Mouse (Mus musculus) frontal cortex, adult (tissue): ENCODE measurements at regions not wholly inside any gene's neighbourhood (a gene's known extent, or its start where the extent isn't known, plus 50 kb on each side); places are given as distances from the start of the nearest gene placed in this dataset.

Source experiments
- ATAC-seq: cut with Nextera tagmentation; 2 replicates; pipeline ENCODE4 v1.9.2; 2017; ENCODE audit warnings: mild to moderate bottlenecking, moderate library complexity, mixed read lengths; ENCODE audit not compliant: low TSS enrichment

GRCm38 (mm10) chr3:19368998-19369397 lies 259.5 kb downstream of the 1700064H15Rik start:
- ATAC-seq = no peak

DNA sequence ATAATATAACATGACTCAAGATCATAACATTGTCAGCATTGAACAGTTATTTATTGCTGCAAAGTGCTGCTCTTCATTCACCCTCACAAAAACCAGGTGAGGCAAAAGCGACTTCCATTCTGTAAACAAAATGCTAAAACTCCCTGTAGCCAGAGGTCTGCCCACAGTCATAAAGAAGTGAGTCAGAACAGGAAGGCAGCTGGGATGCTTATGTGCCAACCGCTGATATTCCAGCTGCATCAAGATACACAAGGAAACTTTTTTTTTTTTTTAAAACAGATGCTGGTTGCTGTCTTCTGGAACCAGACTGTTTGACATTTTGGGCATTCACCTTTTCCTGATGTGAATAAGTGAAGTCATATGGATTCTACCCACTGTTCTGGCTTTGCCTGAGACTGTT lies 260.7 kb downstream of the 1700064H15Rik start:
- ATAC-seq = no peak
